Mouse (Mus musculus): ENCODE data around the gene Ubxn11. TPM values are rescaled to one million over a fixed set of nuclear protein-coding genes. Genes with fewer than 3 reads are reported as not detected.

Ubxn11 gene
- polyA plus RNA-seq, 1 experiment from 2014 or later = 11.4 TPM

- Histone ChIP-seq H3K4me2 (replicated peaks) (no peak overlapping the region), H3K27me3 (no peaks in the 10 kb centered on the region), H3K4me3 (replicated peaks) (no peak overlapping the region), H3K27ac (no peak overlapping the region), H3K9me3 (no peaks in the 10 kb centered on the region), H3K36me3 (no peaks in the 10 kb centered on the region), H3K9ac (replicated peaks) (no peak overlapping the region), H3K4me1 (replicated peaks) (no peaks in the 10 kb centered on the region)
- WGBS = 89% methylated on average over 7 of the region's 7 CpGs
- ATAC-seq = no peak
Observed at GRCm38 (mm10) chr4:134094004-134094564, 8.3 kb upstream of the Ubxn11 start.

- no peak for ATAC-seq
- no peak within 1 kb of the TSS for H3K4me3 ChIP-seq (replicated peaks)
- no peaks in the 10 kb centered on the region for H3K27me3 ChIP-seq
- H3K4me1 ChIP-seq (replicated peaks) = no peaks in the 10 kb centered on the region
- H3K9ac ChIP-seq (replicated peaks) = no peak within 1 kb of the TSS
- no peaks in the 10 kb centered on the region for H3K9me3 ChIP-seq
- WGBS = 54% methylated on average over 3 of the region's 3 CpGs
- H3K27ac ChIP-seq = no peak within 1 kb of the TSS
- no peaks in the 10 kb centered on the region for H3K36me3 ChIP-seq
- no peak within 1 kb of the TSS for H3K4me2 ChIP-seq (replicated peaks)
Observed at GRCm38 (mm10) chr4:134094923-134095547, 7.3 kb upstream of the Ubxn11 start, which contains the start of gene Cd52. TSS of gene Cd52 (minus strand) at chr4:134095082.

GRCm38 (mm10) chr4:134096120-134096519, 6.2 kb upstream of the Ubxn11 start:
- H3K9me3 ChIP-seq = no peaks in the 10 kb centered on the region
- H3K36me3 ChIP-seq = no peaks in the 10 kb centered on the region
- H3K4me2 ChIP-seq (replicated peaks) = no peak overlapping the region
- H3K27ac ChIP-seq = no peak overlapping the region
- H3K4me3 ChIP-seq (replicated peaks) = no peak overlapping the region
- H3K4me1 ChIP-seq (replicated peaks) = no peaks in the 10 kb centered on the region
- H3K27me3 ChIP-seq = no peaks in the 10 kb centered on the region
- no peak for ATAC-seq
- H3K9ac ChIP-seq (replicated peaks) = no peak overlapping the region
- 84% methylated on average over 3 of the region's 3 CpGs for WGBS

GRCm38 (mm10) chr4:134097015-134097608, 5.3 kb upstream of the Ubxn11 start:
- 79% methylated on average over 5 of the region's 5 CpGs for WGBS
- Histone ChIP-seq H3K9me3 (no peaks in the 10 kb centered on the region), H3K27ac (no peak overlapping the region), H3K9ac (replicated peaks) (no peak overlapping the region), H3K4me2 (replicated peaks) (no peak overlapping the region), H3K36me3 (no peaks in the 10 kb centered on the region), H3K4me3 (replicated peaks) (no peak overlapping the region), H3K27me3 (no peaks in the 10 kb centered on the region), H3K4me1 (replicated peaks) (no peaks in the 10 kb centered on the region)
- no peak for ATAC-seq

- Histone ChIP-seq H3K27ac (no peak overlapping the region), H3K9me3 (no peaks in the 10 kb centered on the region), H3K4me3 (replicated peaks) (no peak overlapping the region), H3K36me3 (no peaks in the 10 kb centered on the region), H3K27me3 (no peaks in the 10 kb centered on the region), H3K4me2 (replicated peaks) (no peak overlapping the region), H3K4me1 (replicated peaks) (peaks cover 8% of the 10 kb centered on the region), H3K9ac (replicated peaks) (no peak overlapping the region)
- 76% methylated on average over 8 of the region's 8 CpGs for WGBS
- no peak for ATAC-seq
Observed at GRCm38 (mm10) chr4:134098628-134099027, 3.7 kb upstream of the Ubxn11 start.

GRCm38 (mm10) chr4:134100245-134100644, 2.1 kb upstream of the Ubxn11 start:
- no peak overlapping the region for H3K9ac ChIP-seq (replicated peaks)
- H3K4me1 ChIP-seq (replicated peaks) = peaks cover 8% of the 10 kb centered on the region
- 79% methylated on average over 4 of the region's 4 CpGs for WGBS
- H3K27ac ChIP-seq = no peak overlapping the region
- H3K9me3 ChIP-seq = no peaks in the 10 kb centered on the region
- no peaks in the 10 kb centered on the region for H3K27me3 ChIP-seq
- no peak overlapping the region for H3K4me2 ChIP-seq (replicated peaks)
- no peaks in the 10 kb centered on the region for H3K36me3 ChIP-seq
- no peak overlapping the region for H3K4me3 ChIP-seq (replicated peaks)
- ATAC-seq = no peak

GRCm38 (mm10) chr4:134102742-134103119, 361 bp downstream of the Ubxn11 start:
- Histone ChIP-seq H3K27me3 (no peaks in the 10 kb centered on the region), H3K9me3 (no peaks in the 10 kb centered on the region), H3K4me2 (replicated peaks) (peak overlapping the region; percentile 63), H3K27ac (0 out of 2 replicates have a peak overlapping the region, but pooled peaks have one; percentile 49), H3K4me1 (replicated peaks) (peaks cover 8% of the 10 kb centered on the region), H3K36me3 (no peaks in the 10 kb centered on the region), H3K9ac (replicated peaks) (peak overlapping the region; percentile 70), H3K4me3 (replicated peaks) (peak overlapping the region; percentile 75)
- WGBS = 2% methylated on average over 21 of the region's 21 CpGs
- ATAC-seq = no peak; the same call in 1 of the 2 replicates

GRCm38 (mm10) chr4:134106105-134106504, 3.7 kb downstream of the Ubxn11 start:
- 78% methylated on average over 7 of the region's 7 CpGs for WGBS
- Histone ChIP-seq H3K4me2 (replicated peaks) (no peak overlapping the region), H3K4me3 (replicated peaks) (no peak overlapping the region), H3K9me3 (no peaks in the 10 kb centered on the region), H3K9ac (replicated peaks) (no peak overlapping the region), H3K36me3 (no peaks in the 10 kb centered on the region), H3K27ac (no peak overlapping the region), H3K4me1 (replicated peaks) (peaks cover 8% of the 10 kb centered on the region), H3K27me3 (no peaks in the 10 kb centered on the region)
- no peak for ATAC-seq

- H3K36me3 ChIP-seq = no peaks in the 10 kb centered on the region
- no peaks in the 10 kb centered on the region for H3K9me3 ChIP-seq
- no peaks in the 10 kb centered on the region for H3K27me3 ChIP-seq
- H3K4me2 ChIP-seq (replicated peaks) = no peak overlapping the region
- H3K9ac ChIP-seq (replicated peaks) = no peak overlapping the region
- WGBS = 88% methylated on average over 7 of the region's 7 CpGs
- peaks cover 7% of the 10 kb centered on the region for H3K4me1 ChIP-seq (replicated peaks)
- H3K27ac ChIP-seq = no peak overlapping the region
- ATAC-seq = no peak
- H3K4me3 ChIP-seq (replicated peaks) = no peak overlapping the region
Observed at GRCm38 (mm10) chr4:134107730-134108129, 5.4 kb downstream of the Ubxn11 start.

- Histone ChIP-seq H3K4me3 (replicated peaks) (no peak overlapping the region), H3K4me1 (replicated peaks) (peaks cover 6% of the 10 kb centered on the region), H3K27me3 (no peaks in the 10 kb centered on the region), H3K9ac (replicated peaks) (no peak overlapping the region), H3K36me3 (no peaks in the 10 kb centered on the region), H3K27ac (no peak overlapping the region), H3K4me2 (replicated peaks) (no peak overlapping the region), H3K9me3 (no peaks in the 10 kb centered on the region)
- ATAC-seq = no peak
- WGBS = 74% methylated on average over 5 of the region's 5 CpGs
Observed at GRCm38 (mm10) chr4:134108196-134108595, 5.8 kb downstream of the Ubxn11 start.

GRCm38 (mm10) chr4:134110653-134111052, 8.3 kb downstream of the Ubxn11 start:
- Histone ChIP-seq H3K4me2 (replicated peaks) (no peak overlapping the region), H3K27ac (no peak overlapping the region), H3K9me3 (no peaks in the 10 kb centered on the region), H3K27me3 (no peaks in the 10 kb centered on the region), H3K36me3 (no peaks in the 10 kb centered on the region), H3K9ac (replicated peaks) (no peak overlapping the region), H3K4me1 (replicated peaks) (peaks cover 12% of the 10 kb centered on the region), H3K4me3 (replicated peaks) (no peak overlapping the region)
- ATAC-seq = no peak
- 49% methylated on average over 3 of the region's 3 CpGs for WGBS

- 85% methylated on average over 6 of the region's 6 CpGs for whole genome bisulfite sequencing
- H3K9ac ChIP-seq (replicated peaks) = no peak overlapping the region
- no peak overlapping the region for H3K27ac ChIP-seq
- no peak overlapping the region for H3K4me3 ChIP-seq (replicated peaks)
- H3K4me1 ChIP-seq (replicated peaks) = peaks cover 12% of the 10 kb centered on the region
- ATAC-seq = no peak
- no peaks in the 10 kb centered on the region for H3K27me3 ChIP-seq
- no peaks in the 10 kb centered on the region for H3K9me3 ChIP-seq
- H3K36me3 ChIP-seq = no peaks in the 10 kb centered on the region
- H3K4me2 ChIP-seq (replicated peaks) = no peak overlapping the region
Observed at GRCm38 (mm10) chr4:134112403-134112802, 10.0 kb downstream of the Ubxn11 start.

All from midbrain, embryonic 13.5 days (tissue).